In the genomic region with DNA sequence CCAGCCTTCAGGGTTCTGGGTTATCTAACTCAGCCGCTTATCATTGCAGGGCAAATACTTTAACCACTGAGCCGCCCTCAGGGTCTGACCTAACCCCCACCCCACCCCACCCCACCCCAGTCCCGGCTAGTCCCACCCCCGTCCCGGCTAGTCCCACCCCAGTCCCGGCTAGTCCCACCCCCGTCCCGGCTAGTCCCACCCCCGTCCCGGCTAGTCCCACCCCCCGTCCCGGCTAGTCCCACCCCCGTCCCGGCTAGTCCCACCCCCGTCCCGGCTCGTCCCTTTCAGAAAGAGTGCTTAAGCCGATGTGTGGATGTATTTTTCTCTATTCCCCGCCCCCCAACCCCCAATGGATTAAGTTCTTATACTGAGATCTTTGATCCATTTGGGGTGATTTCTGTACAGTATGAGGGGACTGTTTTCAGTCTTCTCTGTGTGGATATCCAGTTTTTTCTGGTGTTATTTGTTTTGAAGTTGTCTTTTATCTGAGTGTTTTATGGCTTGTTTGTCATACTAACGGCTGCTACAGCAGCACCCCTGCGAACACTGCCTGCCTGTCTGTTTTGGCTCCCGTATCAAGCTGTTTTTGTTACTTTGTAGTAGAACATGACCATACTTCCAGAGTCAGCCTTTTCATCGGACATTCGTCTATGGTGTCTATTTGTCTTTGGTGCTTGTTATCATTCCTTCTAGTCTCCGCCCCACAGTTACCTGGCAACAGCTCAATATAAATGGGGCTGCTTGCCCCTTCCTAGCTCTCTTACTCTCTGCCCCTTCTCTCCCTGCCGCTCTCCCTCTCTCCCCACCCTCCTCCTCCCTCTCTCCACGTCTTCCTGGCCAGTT, we compare ENCODE assay signal across 8 mouse cellular contexts. TPM values are rescaled to one million over a fixed set of nuclear protein-coding genes. Genes with fewer than 3 reads are reported as not detected.
DNase-seq lines count a peak whose midpoint lies in the region; ATAC-seq and TF ChIP-seq lines count a peak whose summit lies in the region.

No protein-coding gene starts in this region.

- H3K9me3 ChIP-seq in G1E (replicated peaks): peaks cover 7% of the 10 kb centered on the region; the same call in 1 of the 2 replicates
- no peaks in the 10 kb centered on the region; the same call in 1 of the 2 replicates for H3K9me3 ChIP-seq in intestine, embryonic 16.5 days (ENCODE audit: control insufficient read depth, low read length)
- no peaks in the 10 kb centered on the region for H3K9me3 ChIP-seq in stomach, postnatal 0 days (ENCODE audit: control insufficient read depth, low read length)

- no peak overlapping the region for H3K27ac ChIP-seq in embryonic fibroblast, embryonic 13.5 days (ENCODE audit: insufficient read depth, low read length)
- H3K27ac ChIP-seq in intestine, embryonic 16.5 days (ENCODE audit: low read length): peak overlapping the region; percentile 52; the same call in 1 of the 2 replicates
- H3K27ac ChIP-seq in stomach, postnatal 0 days (replicated peaks): no peak overlapping the region

- ATAC-seq in G1E (ENCODE audit: extremely low read depth, insufficient number of reproducible peaks, low FRiP score, poor library complexity, severe bottlenecking): peak; percentile 28; the same call in 1 of the 2 replicates
- ATAC-seq in intestine, embryonic 16.5 days: peak; percentile 88
- ATAC-seq in stomach, postnatal 0 days (ENCODE audit: low FRiP score, low TSS enrichment): peak; percentile 86

- TF ChIP-seq POLR2A in embryonic fibroblast, embryonic 13.5 days (IDR thresholded peaks at IDR 0.05; ENCODE audit: low read depth, low read length): no peak

- no peaks in the 10 kb centered on the region for H3K36me3 ChIP-seq in G1E (replicated peaks)
- no peaks in the 10 kb centered on the region for H3K36me3 ChIP-seq in intestine, embryonic 16.5 days (ENCODE audit: control insufficient read depth, insufficient read depth, low read length)
- H3K36me3 ChIP-seq in stomach, postnatal 0 days (ENCODE audit: control insufficient read depth, insufficient read depth, low read length): no peaks in the 10 kb centered on the region

- no peak overlapping the region for H3K4me3 ChIP-seq in G1E (ENCODE audit: low read depth, low read length)
- peak overlapping the region; percentile 30; the same call in 1 of the 2 replicates for H3K4me3 ChIP-seq in embryonic fibroblast, embryonic 13.5 days (ENCODE audit: insufficient read depth, low read length)
- H3K4me3 ChIP-seq in intestine, embryonic 16.5 days (ENCODE audit: low read length): peak overlapping the region; percentile 31
- H3K4me3 ChIP-seq in stomach, postnatal 0 days (ENCODE audit: low read depth, low read length): peak overlapping the region; percentile 1; the same call in 1 of the 2 replicates

- WGBS in intestine, embryonic 16.5 days: 6% methylated on average over 26 of the region's 27 CpGs
- WGBS in stomach, postnatal 0 days: 2% methylated on average over 27 of the region's 27 CpGs

- peak overlapping the region; percentile 20; the same call in 1 of the 2 replicates for H3K9ac ChIP-seq in intestine, embryonic 16.5 days (ENCODE audit: low read depth, low read length)
- H3K9ac ChIP-seq in stomach, postnatal 0 days (ENCODE audit: low read length): no peak overlapping the region

- H3K4me1 ChIP-seq in G1E (ENCODE audit: insufficient read depth, low read depth, low read length): no peaks in the 10 kb centered on the region
- H3K4me1 ChIP-seq in embryonic fibroblast, embryonic 13.5 days (ENCODE audit: control insufficient read depth, insufficient read depth, low read length): no peaks in the 10 kb centered on the region
- peaks cover 14% of the 10 kb centered on the region for H3K4me1 ChIP-seq in intestine, embryonic 16.5 days (ENCODE audit: control insufficient read depth, insufficient read depth, low read length)
- H3K4me1 ChIP-seq in stomach, postnatal 0 days (replicated peaks; ENCODE audit: control insufficient read depth, insufficient read depth): no peaks in the 10 kb centered on the region

- DNase-seq in CD4-positive, CD25-positive, alpha-beta regulatory T cell, adult 2 months (ENCODE audit: low read depth, low spot score): peak; percentile 77
- DNase-seq in G1E (ENCODE audit: low spot score): no peak
- peak; percentile 67 for DNase-seq in lung, postnatal 25 days (ENCODE audit: low spot score)
- DNase-seq in stomach, postnatal 0 days (ENCODE audit: low spot score): peak; percentile 83
- no peak for DNase-seq in gastrocnemius, adult 18-20 months (ENCODE audit: low spot score)
- DNase-seq in natural killer cell, adult 2 months (ENCODE audit: low spot score in 2 of 2): no peak

- H3K27me3 ChIP-seq in G1E (ENCODE audit: insufficient read depth, low read length): no peaks in the 10 kb centered on the region
- H3K27me3 ChIP-seq in intestine, embryonic 16.5 days (replicated peaks; ENCODE audit: control insufficient read depth, insufficient read depth, low read length): no peaks in the 10 kb centered on the region
- H3K27me3 ChIP-seq in stomach, postnatal 0 days (ENCODE audit: control insufficient read depth, insufficient read depth, low read length): no peaks in the 10 kb centered on the region

- H3K4me2 ChIP-seq in intestine, embryonic 16.5 days (ENCODE audit: low read depth, low read length): peak overlapping the region; percentile 57
- H3K4me2 ChIP-seq in stomach, postnatal 0 days (replicated peaks; ENCODE audit: low read depth): peak overlapping the region; percentile 46

- TF ChIP-seq CTCF in G1E (IDR thresholded peaks at IDR 0.05; ENCODE audit: low read depth, low read length): no peak
- no peak for TF ChIP-seq CTCF in embryonic fibroblast, embryonic 13.5 days (IDR thresholded peaks at IDR 0.05; ENCODE audit: borderline replicate concordance, insufficient read depth, low read length)
- TF ChIP-seq CTCF in stomach, postnatal 0 days (IDR thresholded peaks at IDR 0.05; ENCODE audit: low read depth): no peak

- TF ChIP-seq EP300 in stomach, postnatal 0 days (optimal IDR thresholded peaks at IDR 0.05): no peak

RNA-seq across cellular contexts. Expression of a gene that starts 14.2 kb away (rescaled TPM):
- not detected in 2 replicates for total RNA-seq in G1E (2014; fragmentation: Nextera tagmentation)
- total RNA-seq in G1E (2017): 0.12 and 0.27 TPM in 2 replicates
- polyA plus RNA-seq in G1E (2012): not detected in 2 replicates
- 1.2 and 2.9 TPM in 2 replicates for polyA plus RNA-seq in embryonic fibroblast, embryonic 13.5 days (2011; ENCODE audit: insufficient read length, low read depth, missing spikeins)
- polyA plus RNA-seq in intestine, embryonic 16.5 days (2015; fragmentation: Nextera tagmentation; extraction: Ambion mirVana): 3.2 and 4.5 TPM in 2 replicates
- 2.2 TPM in 2 replicates for polyA plus RNA-seq in stomach, postnatal 0 days (2015; fragmentation: Nextera tagmentation; extraction: Ambion mirVana)
- total RNA-seq in gastrocnemius, adult 18-20 months (2021): 1 to 10 TPM in 1 of 2 experiments, under 1 TPM in 1; 0.76 to 2.0 TPM

RNA-seq across cellular contexts. Expression of a gene that starts 18.2 kb away (rescaled TPM):
- total RNA-seq in G1E (2014; fragmentation: Nextera tagmentation) (not detected in 2 replicates), G1E (2017) (0.05 TPM in 1 of 2 replicates, not detected in the other)
- 0.02 TPM in 1 of 2 replicates, not detected in the other for polyA plus RNA-seq in G1E (2012)
- polyA plus RNA-seq in embryonic fibroblast, embryonic 13.5 days (2011; ENCODE audit: insufficient read length, low read depth, missing spikeins): not detected in 2 replicates
- polyA plus RNA-seq in intestine, embryonic 16.5 days (2015; fragmentation: Nextera tagmentation; extraction: Ambion mirVana): 7.6 and 8.8 TPM in 2 replicates
- 9.5 and 11.0 TPM in 2 replicates for polyA plus RNA-seq in stomach, postnatal 0 days (2015; fragmentation: Nextera tagmentation; extraction: Ambion mirVana)
- total RNA-seq in gastrocnemius, adult 18-20 months (2021): under 1 TPM in 1 of 2 experiments, not detected in 1; 0.12 TPM

RNA-seq across cellular contexts. Expression of a gene that starts 59.6 kb away (rescaled TPM):
- not detected in 2 replicates for total RNA-seq in G1E (2014; fragmentation: Nextera tagmentation)
- 2.9 and 6.4 TPM in 2 replicates for total RNA-seq in G1E (2017)
- 0.32 and 0.54 TPM in 2 replicates for polyA plus RNA-seq in G1E (2012)
- polyA plus RNA-seq in embryonic fibroblast, embryonic 13.5 days (2011; ENCODE audit: insufficient read length, low read depth, missing spikeins): 2.4 and 3.4 TPM in 2 replicates
- 180 and 240 TPM in 2 replicates for polyA plus RNA-seq in intestine, embryonic 16.5 days (2015; fragmentation: Nextera tagmentation; extraction: Ambion mirVana)
- polyA plus RNA-seq in stomach, postnatal 0 days (2015; fragmentation: Nextera tagmentation; extraction: Ambion mirVana): 22.3 and 24.1 TPM in 2 replicates
- 1 to 10 TPM; 1.2 TPM for total RNA-seq in gastrocnemius, adult 18-20 months (2021)

Comparison
In these comparisons a context has a peak if more than half of its experiments do, and no peak if none do; other contexts are left out.
1. DNase-seq: peak in CD4-positive, CD25-positive, alpha-beta regulatory T cell, adult 2 months (single experiment), lung, postnatal 25 days (single experiment) and stomach, postnatal 0 days (single experiment); none in G1E (single experiment), gastrocnemius, adult 18-20 months (single experiment) and natural killer cell, adult 2 months (0 of 2).
2. ATAC-seq: peak in every context shown above with its lines; median percentile 88 in intestine, embryonic 16.5 days; 86 in stomach, postnatal 0 days; 28 in G1E.